Mouse (Mus musculus) liver, embryonic 14.5 days (tissue): ENCODE measurements at regions not wholly inside any gene's neighbourhood (a gene's known extent, or its start where the extent isn't known, plus 50 kb on each side); places are given as distances from the start of the nearest gene placed in this dataset. TPM values are rescaled to one million over a fixed set of nuclear protein-coding genes. Genes with fewer than 3 reads are reported as not detected.

Experiments used
- ATAC-seq: fragments of 200-750 bp; cut with Nextera tagmentation; 2 replicates; pipeline ENCODE4 v1.8.0; 2017; ENCODE audit warnings: moderate number of reproducible peaks, mild to moderate bottlenecking, moderate library complexity; ENCODE audit not compliant: insufficient read depth
- DNase-seq, 3 experiments: peaks; one replicate each; pipeline ENCODE4 v3.0.0-alpha.2; 2012 to 2013; ENCODE audit warnings: low read depth in 3 of 3, low spot score in 3 of 3
- H3K27ac ChIP-seq: fragments of 300-500 bp; sonication (generic); 2 replicates; pipeline ENCODE4 v1.5.1; 2014; ENCODE audit warnings: moderate library complexity, mild to moderate bottlenecking, control low read depth, inconsistent platforms
- H3K27me3 ChIP-seq: fragments of 300-500 bp; sonication (generic); 2 replicates; pipeline ENCODE4 v1.6.1; 2014; ENCODE audit warnings: mild to moderate bottlenecking, low read length, moderate library complexity; ENCODE audit not compliant: control insufficient read depth, insufficient read depth
- H3K36me3 ChIP-seq: fragments of 300-500 bp; sonication (generic); replicated peaks from 2 replicates; pipeline ENCODE4 v1.6.1; 2014; ENCODE audit warnings: low read depth; ENCODE audit not compliant: control insufficient read depth, insufficient read depth
- H3K4me1 ChIP-seq, 2 experiments: fragments of 200-500 bp in 1 of 2; fragments of 300-500 bp in 1 of 2; sonication (generic) in 1 of 2; replicated peaks; 2 replicates each; pipeline ENCODE4 v1.6.1; 2012 to 2014; ENCODE audit warnings: antibody characterized with exemption in 1 of 2, inconsistent platforms in 1 of 2, low read length in 1 of 2; ENCODE audit not compliant: control insufficient read depth in 2 of 2, insufficient read depth in 2 of 2
- H3K4me2 ChIP-seq: fragments of 300-500 bp; sonication (generic); 2 replicates; pipeline ENCODE4 v1.6.1; 2014; ENCODE audit warnings: low read depth, mild to moderate bottlenecking, control low read depth, moderate library complexity
- H3K4me3 ChIP-seq, 2 experiments: fragments of 200-500 bp in 1 of 2; fragments of 300-500 bp in 1 of 2; sonication (generic) in 1 of 2; 2 replicates each; pipeline ENCODE4 v1.5.1; 2012 to 2014; ENCODE audit warnings: low read depth in 2 of 2, low read length in 2 of 2, mild to moderate bottlenecking in 2 of 2, control low read depth in 1 of 2, inconsistent platforms in 1 of 2, moderate library complexity in 1 of 2; ENCODE audit not compliant: insufficient read depth in 1 of 2
- H3K9ac ChIP-seq: fragments of 300-500 bp; sonication (generic); replicated peaks from 2 replicates; pipeline ENCODE4 v1.6.1; 2014; ENCODE audit warnings: mild to moderate bottlenecking, control low read depth, moderate library complexity
- H3K9me3 ChIP-seq: fragments of 300-500 bp; sonication (generic); 2 replicates; pipeline ENCODE4 v1.6.1; 2016; ENCODE audit warnings: low read length, mixed read lengths; ENCODE audit not compliant: control insufficient read depth
- CTCF ChIP-seq: IDR thresholded peaks from 2 replicates; pipeline ENCODE4 v1.5.1; 2016; ENCODE audit warnings: antibody characterized with exemption, low read depth, control low read depth
- EP300 ChIP-seq: IDR thresholded peaks from 2 replicates; pipeline ENCODE4 v1.6.1; 2016; ENCODE audit warnings: antibody characterized with exemption, low read depth
- WGBS: fragments of 180-500 bp; shearing (Covaris S2); extraction: QIAGEN DNeasy Blood & Tissue Kit; methylation state at CpG from one replicate; pipeline ENCODE4 v1.1.7; 2014; ENCODE audit not compliant: insufficient replicate concordance; 5-methylcytosine and 5-hydroxymethylcytosine counted together
- microRNA-seq: library from miRNA; unstranded; fragments of <30 nt; microRNA quantifications from one replicate; pipeline ENCODE4, GENCODE M21; 2016

GRCm38 (mm10) chr4:152617636-152618035 is 140.0 kb upstream of the Kcnab2 start:
- Histone ChIP-seq H3K9me3 (no peaks in the 10 kb centered on the region; the same call in 1 of the 2 replicates), H3K27ac (no peak overlapping the region), H3K9ac (no peak overlapping the region), H3K4me2 (no peak overlapping the region), H3K4me3 (no peak overlapping the region), H3K4me1 (no peaks in the 10 kb centered on the region), H3K36me3 (no peaks in the 10 kb centered on the region), H3K27me3 (no peaks in the 10 kb centered on the region)
- DNase-seq (no peak), ATAC-seq (no peak)
- WGBS, result 48% methylated on average over 3 of the region's 3 CpGs
- TF ChIP-seq CTCF (no peak), EP300 (no peak)

- 69% methylated on average over 2 of the region's 2 CpGs for WGBS
- Histone ChIP-seq H3K4me3 (no peak overlapping the region), H3K9me3 (no peaks in the 10 kb centered on the region; the same call in 1 of the 2 replicates), H3K4me2 (no peak overlapping the region), H3K27ac (no peak overlapping the region), H3K27me3 (no peaks in the 10 kb centered on the region), H3K36me3 (no peaks in the 10 kb centered on the region), H3K9ac (no peak overlapping the region), H3K4me1 (no peaks in the 10 kb centered on the region)
- DNase-seq (no peak), ATAC-seq (no peak)
- no peak for TF ChIP-seq CTCF
These were observed 137.5 kb upstream of the Kcnab2 start for GRCm38 (mm10) chr4:152615155-152615554.

GRCm38 (mm10) chr4:152614356-152615100 is 136.9 kb upstream of the Kcnab2 start:
- DNase-seq, result no peak
- no peak overlapping the region for H3K4me2 ChIP-seq
- 65% methylated on average over 13 of the region's 13 CpGs for WGBS
- TF ChIP-seq CTCF, result no peak
- no peak for TF ChIP-seq EP300
- ATAC-seq, result no peak
- H3K4me3 ChIP-seq, result no peak overlapping the region
- no peaks in the 10 kb centered on the region for H3K27me3 ChIP-seq
- no peak overlapping the region for H3K27ac ChIP-seq
- no peak overlapping the region for H3K9ac ChIP-seq
- no peaks in the 10 kb centered on the region; the same call in 1 of the 2 replicates for H3K9me3 ChIP-seq
- H3K36me3 ChIP-seq, result no peaks in the 10 kb centered on the region
- H3K4me1 ChIP-seq, result no peaks in the 10 kb centered on the region

Small RNAs in the stretch of these regions (microRNA-seq; reads per million reads assigned to microRNA genes)
- not detected for gene Gm25779
